ENCODE assay signal across 27 mouse cellular contexts in the genomic region with DNA sequence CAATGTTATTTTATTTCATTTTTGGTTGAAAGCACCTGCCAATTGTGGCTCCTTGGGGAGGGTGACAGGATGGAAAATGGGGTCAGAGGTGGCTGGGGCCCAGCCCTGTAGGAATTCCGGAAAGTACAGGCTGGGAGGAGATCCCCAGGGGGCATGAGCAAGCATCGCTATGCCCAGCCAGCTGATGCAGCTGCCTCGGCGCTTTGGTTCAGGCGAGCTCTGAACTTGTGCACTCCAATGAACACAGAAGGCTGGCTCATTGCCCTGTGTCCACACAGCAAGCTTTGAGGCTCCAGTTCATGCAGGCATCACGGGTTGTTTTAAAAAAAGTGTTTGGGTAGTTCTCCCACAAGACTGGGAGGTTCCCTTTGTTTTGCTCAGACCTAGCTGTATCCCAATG.
DNase-seq lines count a peak whose midpoint lies in the region; ATAC-seq and TF ChIP-seq lines count a peak whose summit lies in the region.
"Had no signal": no experiment of that assay in that cellular context is flagged by ENCODE, and none has a peak within 500 bp of the region (broad histone marks: within the 10 kb centered on the region; RNA-seq: fewer than 3 reads in every experiment).

No protein-coding gene starts in this region.

- H3K36me3 ChIP-seq in E14TG2a.4 (ENCODE audit: insufficient read depth, low read length), result peaks cover 98% of the 10 kb centered on the region
- no peaks in the 10 kb centered on the region for H3K36me3 ChIP-seq in midbrain, embryonic 13.5 days
- H3K36me3 ChIP-seq: embryonic facial prominence, embryonic 12.5 days; forebrain, embryonic 10.5 days; hindbrain, embryonic 13.5 days; limb, embryonic 13.5 days; lung, embryonic 15.5 days; neural tube, embryonic 13.5 days had no signal

- intact Hi-C loops in gastrocnemius, postnatal 14 days (cut with DNase I; ENCODE audit: low total_unique reads), result no loop called here

- no peak overlapping the region for H3K27ac ChIP-seq in midbrain, embryonic 13.5 days
- H3K27ac ChIP-seq: embryonic facial prominence, embryonic 12.5 days; forebrain, embryonic 10.5 days; hindbrain, embryonic 13.5 days; left cerebral cortex, adult 2 months; limb, embryonic 13.5 days; lung, embryonic 15.5 days; neural tube, embryonic 13.5 days had no signal

- no peaks in the 10 kb centered on the region for H3K27me3 ChIP-seq in E14TG2a.4 (ENCODE audit: insufficient read depth, low read length)
- peaks cover 8% of the 10 kb centered on the region; the same call in 1 of the 2 replicates for H3K27me3 ChIP-seq in midbrain, embryonic 13.5 days

- H3K4me1 ChIP-seq in E14TG2a.4 (replicated peaks; ENCODE audit: low read depth, low read length), result peaks cover 96% of the 10 kb centered on the region
- peaks cover 6% of the 10 kb centered on the region; the same call in 1 of the 2 replicates for H3K4me1 ChIP-seq in midbrain, embryonic 13.5 days (replicated peaks)
- H3K4me1 ChIP-seq: lung, embryonic 15.5 days had no signal

- DNase-seq in cerebellum, postnatal 14 days, result peak; percentile 21 to 47
- DNase-seq in cerebellum, adult 11-12 months, result no peak
- DNase-seq in gastrocnemius, postnatal 14 days, result peak; percentile 39
- no peak for DNase-seq in gastrocnemius, postnatal 10 days
- DNase-seq in ZHBTc4 (ENCODE audit: low read depth, low spot score), result peak; percentile 59
- DNase-seq in right cerebral cortex, postnatal 25 days, result no peak
- DNase-seq: adrenal gland, adult 8-10 months; cerebellum, adult 9-10 months; heart, postnatal 36 days; kidney, adult 11 months; kidney, postnatal 25 days; thymus, adult 2 months; thymus, postnatal 36 days had no signal

- H3K9ac ChIP-seq in midbrain, embryonic 13.5 days (replicated peaks), result no peak overlapping the region
- H3K9ac ChIP-seq: embryonic facial prominence, embryonic 12.5 days; hindbrain, embryonic 13.5 days; limb, embryonic 13.5 days; lung, embryonic 15.5 days; neural tube, embryonic 13.5 days had no signal

- peak overlapping the region; percentile 39; the same call in 1 of the 2 replicates for H3K4me3 ChIP-seq in E14TG2a.4 (replicated peaks; ENCODE audit: low read length)
- H3K4me3 ChIP-seq in midbrain, embryonic 13.5 days (replicated peaks), result no peak overlapping the region
- H3K4me3 ChIP-seq: embryonic facial prominence, embryonic 12.5 days; forebrain, embryonic 10.5 days; hindbrain, embryonic 13.5 days; left cerebral cortex, adult 2 months; limb, embryonic 13.5 days; lung, embryonic 15.5 days; myocyte; neural tube, embryonic 13.5 days had no signal

- WGBS in midbrain, embryonic 13.5 days, result 50% methylated on average over 6 of the region's 6 CpGs

- no peaks in the 10 kb centered on the region for H3K9me3 ChIP-seq in E14TG2a.4 (ENCODE audit: low read length)
- H3K9me3 ChIP-seq in midbrain, embryonic 13.5 days, result no peaks in the 10 kb centered on the region; the same call in 1 of the 2 replicates
- H3K9me3 ChIP-seq: embryonic facial prominence, embryonic 12.5 days; forebrain, embryonic 10.5 days; hindbrain, embryonic 13.5 days; lung, embryonic 15.5 days; neural tube, embryonic 13.5 days had no signal

- TF ChIP-seq CTCF in E14TG2a.4 (conservative IDR thresholded peaks at IDR 0.05; ENCODE audit: low read length), result no peak

- no peak for ATAC-seq in midbrain, embryonic 13.5 days
- ATAC-seq: forebrain, embryonic 16.5 days; inflammation-experienced regulatory T-cells, adult 6 months had no signal

- H3K4me2 ChIP-seq in midbrain, embryonic 13.5 days (replicated peaks), result no peak overlapping the region
- H3K4me2 ChIP-seq: embryonic facial prominence, embryonic 12.5 days; hindbrain, embryonic 13.5 days; limb, embryonic 13.5 days; liver, embryonic 11.5 days; lung, embryonic 15.5 days; midbrain, embryonic 11.5 days; neural tube, embryonic 13.5 days had no signal

Comparison
In these comparisons a context has a peak if more than half of its experiments do, and no peak if none do; other contexts are left out.
1. DNase-seq: peak in cerebellum, postnatal 14 days (2 of 2), gastrocnemius, postnatal 14 days (single experiment) and ZHBTc4 (single experiment); none in cerebellum, adult 11-12 months (single experiment), gastrocnemius, postnatal 10 days (single experiment) and right cerebral cortex, postnatal 25 days (single experiment).